Mouse (Mus musculus) cerebellum, postnatal 25 days (tissue): Measurements from ENCODE around the gene Dynll1.
"Not testable (repeated sequence)": the region's sequence is repeated elsewhere in the genome, so short reads cannot be mapped to it uniquely, and the experiment has no call there.

Experiments used
- DNase-seq, 2 experiments: peaks; one replicate each; pipeline ENCODE4 v3.0.0; 2021; ENCODE audit warnings: mixed read lengths in 2 of 2

Gene Dynll1

GRCm38 (mm10) chr5:115312354-115312753 is 11.6 kb upstream of the Dynll1 start:
- DNase-seq: no peak

GRCm38 (mm10) chr5:115302190-115302589 is 1.4 kb upstream of the Dynll1 start:
- not testable (repeated sequence) for DNase-seq

GRCm38 (mm10) chr5:115301615-115302014 is 816 bp upstream of the Dynll1 start:
- peak in 1 of 2 experiments; percentile 21 for DNase-seq

GRCm38 (mm10) chr5:115300035-115300744 is 609 bp downstream of the Dynll1 start:
- peak; percentile 73 to 77 for DNase-seq

- no peak for DNase-seq
Measured at GRCm38 (mm10) chr5:115296347-115296746, 4.5 kb downstream of the Dynll1 start.

GRCm38 (mm10) chr5:115294173-115294572 is 6.6 kb downstream of the Dynll1 start:
- peak in 1 of 2 experiments; percentile 35 for DNase-seq

- no peak for DNase-seq
Measured at GRCm38 (mm10) chr5:115284735-115285134, 16.1 kb downstream of the Dynll1 start.

- DNase-seq: peak in 1 of 2 experiments; percentile 53
Measured at GRCm38 (mm10) chr5:115280050-115280687, 20.6 kb downstream of the Dynll1 start.

GRCm38 (mm10) chr5:115279226-115280049 is 21.4 kb downstream of the Dynll1 start, which contains the start of gene Coq5:
TSS of gene Coq5 (plus strand) at chr5:115279666.
- peak; percentile 95 to 96 for DNase-seq

- DNase-seq: no peak
Measured at GRCm38 (mm10) chr5:115278785-115279184, 22.0 kb downstream of the Dynll1 start.

GRCm38 (mm10) chr5:115278053-115278452 is 22.7 kb downstream of the Dynll1 start:
- DNase-seq: no peak

GRCm38 (mm10) chr5:115275998-115276397 is 24.8 kb downstream of the Dynll1 start:
- peak in 1 of 2 experiments; percentile 60 for DNase-seq

GRCm38 (mm10) chr5:115274771-115275170 is 26.0 kb downstream of the Dynll1 start:
- no peak for DNase-seq

GRCm38 (mm10) chr5:115274353-115274752 is 26.4 kb downstream of the Dynll1 start:
- DNase-seq: no peak

- no peak for DNase-seq
Measured at GRCm38 (mm10) chr5:115273549-115274135, 27.2 kb downstream of the Dynll1 start.

- peak; percentile 97 to 99 for DNase-seq
Measured at GRCm38 (mm10) chr5:115272812-115273548, 27.8 kb downstream of the Dynll1 start, which contains the start of gene Rnf10. TSS of gene Rnf10 (minus strand) at chr5:115272898.

GRCm38 (mm10) chr5:115271931-115272811 is 28.6 kb downstream of the Dynll1 start:
- DNase-seq: peak in 1 of 2 experiments; percentile 61

- no peak for DNase-seq
Measured at GRCm38 (mm10) chr5:115269969-115270368, 30.8 kb downstream of the Dynll1 start.

GRCm38 (mm10) chr5:115268266-115268665 is 32.5 kb downstream of the Dynll1 start:
- no peak for DNase-seq

- DNase-seq: no peak
Measured at GRCm38 (mm10) chr5:115267469-115268045, 33.2 kb downstream of the Dynll1 start.
